Mouse (Mus musculus) urinary bladder, postnatal 25 days (tissue): ENCODE results near the gene Tshz2.

Source experiments
- DNase-seq: peaks from one replicate; pipeline ENCODE4 v3.0.0; 2022; ENCODE audit warnings: low spot score

Tshz2 gene

DNA sequence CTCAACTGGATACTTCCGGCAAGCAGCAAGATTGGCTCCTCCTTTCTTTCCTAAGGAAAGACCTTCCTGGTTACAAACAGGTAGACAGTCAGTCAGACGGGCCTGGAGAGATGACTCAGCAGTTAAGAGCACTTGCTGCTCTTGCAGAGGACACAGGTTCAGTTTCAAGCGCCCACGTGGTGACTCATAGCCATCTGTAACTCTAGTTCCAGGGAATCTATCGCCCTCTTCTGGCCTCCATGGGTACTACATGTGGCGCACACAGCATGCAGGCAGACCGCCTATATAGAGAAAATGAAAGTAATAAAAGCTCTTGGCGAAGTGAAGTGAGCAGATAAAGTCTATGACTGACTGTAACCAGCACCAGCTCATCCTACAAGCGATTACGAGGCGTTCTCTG, 413.1 kb downstream of the Tshz2 start:
- no peak for DNase-seq

DNA sequence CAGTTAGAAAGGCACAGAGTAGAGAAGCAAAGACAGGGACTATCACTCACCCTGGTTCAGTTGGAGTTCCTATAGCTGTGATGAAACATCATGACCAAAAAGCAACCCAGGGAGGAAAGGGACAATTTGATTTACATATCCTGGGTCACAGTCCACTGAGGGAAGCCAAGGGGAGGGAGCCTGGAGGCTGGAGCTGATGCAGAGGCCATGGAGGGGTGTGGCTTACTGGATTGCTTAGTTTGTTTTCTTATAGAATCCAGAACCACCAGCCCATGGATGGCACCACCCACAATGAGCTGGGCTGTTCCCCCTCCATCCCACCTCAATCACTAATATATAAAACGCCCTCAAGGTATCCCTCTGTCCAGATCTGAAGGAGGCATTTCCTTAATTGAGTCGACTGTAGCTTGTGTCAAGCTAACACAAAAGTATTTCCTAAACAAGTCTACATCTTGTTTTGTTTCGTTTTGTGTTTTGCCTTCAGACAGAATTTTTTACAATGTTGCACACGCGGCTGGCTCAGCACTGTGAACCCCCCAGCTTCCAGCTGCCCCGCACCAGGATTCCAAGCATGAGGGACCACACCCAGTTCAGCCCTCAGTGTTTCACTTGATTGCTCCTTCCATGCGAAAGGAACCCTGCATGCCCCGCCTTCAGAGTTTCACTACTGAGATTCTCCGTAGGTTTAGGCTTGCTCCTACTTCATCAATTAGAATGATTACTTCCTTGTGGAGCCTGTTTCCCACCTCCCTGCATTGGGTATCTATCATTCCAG, 413.7 kb downstream of the Tshz2 start:
- no peak for DNase-seq

DNA sequence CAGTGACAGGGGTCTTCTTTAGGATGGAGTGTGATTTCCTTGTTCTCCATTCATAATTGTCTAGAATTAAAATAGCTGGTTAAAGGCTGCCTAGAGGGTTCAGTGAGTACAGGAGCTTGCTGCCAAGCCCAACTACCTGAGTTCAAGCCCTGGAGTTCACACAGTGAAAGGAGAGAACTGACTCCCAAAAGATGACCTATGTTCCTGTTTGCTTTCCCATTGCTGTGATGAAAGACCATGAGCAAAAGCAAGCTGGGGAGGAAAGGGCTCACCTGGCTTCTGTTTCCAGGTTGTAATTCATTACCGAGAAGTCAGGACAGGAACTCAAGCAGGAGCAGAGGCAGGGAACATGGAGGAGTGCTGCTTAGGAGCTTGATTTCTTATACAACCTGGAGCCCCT, 416.0 kb downstream of the Tshz2 start:
- DNase-seq: no peak

DNA sequence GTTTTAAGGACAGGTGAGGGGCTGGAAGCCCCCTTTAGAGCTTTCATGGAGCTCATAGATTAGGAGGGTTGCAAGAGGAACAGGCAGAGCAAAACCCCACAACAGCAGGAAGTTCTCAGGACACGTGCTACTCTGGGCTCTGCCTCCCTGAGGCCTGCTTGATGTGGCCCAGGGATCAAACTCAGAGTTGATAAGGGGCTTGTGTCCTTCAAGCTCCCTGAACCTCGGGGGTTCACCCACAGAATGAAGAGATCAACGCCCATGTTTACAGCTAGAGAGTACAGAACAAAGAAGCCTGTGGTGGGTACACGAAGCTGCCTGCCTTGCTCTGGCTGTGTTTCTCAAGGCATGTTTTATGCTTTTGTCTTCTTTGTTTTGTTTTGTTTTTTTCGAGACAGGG, 417.8 kb downstream of the Tshz2 start:
- DNase-seq: no peak

DNA sequence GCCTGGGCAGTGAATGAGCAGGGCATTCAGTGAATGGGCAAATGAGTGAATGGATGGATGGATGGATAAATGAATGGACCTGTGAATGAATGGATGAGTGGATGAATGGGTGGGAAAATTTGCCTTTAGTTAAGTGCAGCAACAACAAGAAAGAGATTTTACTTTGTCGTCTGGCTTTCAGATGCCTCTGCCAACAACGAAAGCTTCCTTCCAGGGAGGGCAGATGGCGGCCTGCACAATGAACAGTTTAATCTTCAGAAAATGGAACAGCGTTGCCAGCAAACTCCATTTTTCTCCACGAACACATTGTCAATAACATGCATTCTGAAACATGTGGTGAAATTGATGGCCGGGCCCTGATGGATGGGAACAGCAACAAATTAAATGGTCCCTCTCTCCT, 418.6 kb downstream of the Tshz2 start:
- DNase-seq: no peak

DNA sequence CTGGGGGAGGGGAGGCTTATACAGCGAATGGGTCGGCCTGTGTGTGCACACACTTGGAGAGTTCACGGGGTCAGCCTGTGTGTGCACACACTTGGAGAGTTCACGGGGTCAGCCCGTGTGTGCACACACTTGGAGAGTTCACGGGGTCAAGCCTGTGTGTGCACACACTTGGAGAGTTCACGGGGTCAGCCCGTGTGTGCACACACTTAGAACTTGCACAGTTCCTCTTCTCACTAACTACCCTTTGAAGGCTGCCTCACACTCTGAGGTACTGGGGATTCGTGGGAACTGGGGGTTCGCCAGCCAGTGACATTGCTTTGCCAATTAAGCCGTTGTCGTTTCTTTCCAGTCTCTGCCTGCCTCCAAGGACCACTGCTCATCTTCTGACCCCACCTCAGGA, 422.1 kb downstream of the Tshz2 start:
- no peak for DNase-seq

DNA sequence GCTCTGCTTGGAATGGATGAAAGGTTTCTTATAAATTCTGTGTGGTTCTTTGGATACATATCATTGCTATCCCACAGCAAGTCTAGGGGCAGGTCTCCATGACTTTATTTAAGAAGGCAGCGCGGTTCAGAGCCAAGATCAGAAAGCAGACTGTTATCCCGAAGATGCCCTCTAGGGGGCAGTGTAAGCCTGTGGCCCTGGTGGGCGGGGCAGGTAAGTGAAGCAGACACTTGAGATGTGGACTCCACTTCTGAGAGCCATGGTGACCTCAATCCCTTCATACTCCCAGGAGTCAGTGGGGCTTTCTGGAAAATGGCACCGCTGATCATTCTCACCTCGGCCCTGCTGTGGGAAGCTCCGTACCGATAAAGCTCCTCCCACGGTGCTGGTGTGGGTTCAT, 422.6 kb downstream of the Tshz2 start:
- peak; percentile 24 for DNase-seq

DNA sequence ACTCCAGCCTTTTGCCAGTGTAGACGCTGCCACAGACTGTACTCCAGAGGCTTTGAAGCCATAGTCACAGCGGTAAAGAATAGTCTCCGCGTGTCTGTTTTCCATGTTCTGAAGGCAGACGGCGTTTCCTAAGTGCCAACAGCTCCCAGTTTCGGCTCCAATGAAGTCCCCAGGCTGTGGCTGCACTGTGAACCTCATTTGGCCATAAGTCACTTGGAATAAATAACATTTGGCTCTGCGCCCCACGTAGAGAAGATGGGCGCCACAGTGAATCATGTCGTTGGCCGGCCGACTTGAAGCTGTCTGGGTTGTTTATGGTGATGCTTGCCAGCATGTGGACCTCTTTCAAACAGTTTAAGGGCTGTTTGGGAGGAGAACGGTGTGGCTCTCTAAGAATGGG, 426.0 kb downstream of the Tshz2 start:
- DNase-seq: no peak

DNA sequence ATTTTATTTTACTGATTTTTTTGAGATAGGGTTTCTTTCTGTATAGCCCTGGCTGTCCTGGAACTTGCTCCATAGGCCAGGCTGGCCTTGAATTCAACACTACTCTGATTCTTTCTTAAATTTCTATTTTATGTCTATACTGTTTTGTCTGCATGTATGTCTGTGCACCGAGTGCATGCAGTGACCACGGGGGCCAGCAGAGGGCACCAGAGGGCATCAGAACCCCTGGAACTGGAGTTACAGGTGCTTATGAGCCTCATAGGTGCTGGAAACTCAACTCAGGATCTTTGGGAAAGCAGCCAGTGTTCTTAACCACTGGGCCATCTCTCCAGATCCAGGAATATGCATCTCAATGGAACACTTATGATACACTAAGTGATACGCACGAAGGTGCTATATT, 427.3 kb downstream of the Tshz2 start:
- DNase-seq: no peak

DNA sequence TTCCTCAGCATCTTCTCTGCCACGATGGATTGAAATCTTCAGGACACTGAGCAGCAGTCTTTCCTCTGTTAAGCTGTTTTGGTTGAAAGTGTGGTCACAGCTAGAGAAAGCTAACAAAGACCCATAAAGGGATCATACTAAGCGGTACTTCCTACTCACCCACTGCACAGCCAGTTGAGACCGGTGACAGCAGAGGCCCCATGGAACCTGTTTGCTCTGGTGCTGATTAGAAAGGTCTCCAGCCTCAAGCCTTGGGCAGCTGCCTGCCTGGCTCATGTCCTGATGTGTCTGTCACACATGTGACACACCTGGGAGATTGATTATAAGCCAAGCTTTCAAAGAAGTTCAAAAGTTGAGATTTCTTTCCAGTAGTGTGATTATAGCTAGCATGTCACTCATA, 429.6 kb downstream of the Tshz2 start:
- no peak for DNase-seq

DNA sequence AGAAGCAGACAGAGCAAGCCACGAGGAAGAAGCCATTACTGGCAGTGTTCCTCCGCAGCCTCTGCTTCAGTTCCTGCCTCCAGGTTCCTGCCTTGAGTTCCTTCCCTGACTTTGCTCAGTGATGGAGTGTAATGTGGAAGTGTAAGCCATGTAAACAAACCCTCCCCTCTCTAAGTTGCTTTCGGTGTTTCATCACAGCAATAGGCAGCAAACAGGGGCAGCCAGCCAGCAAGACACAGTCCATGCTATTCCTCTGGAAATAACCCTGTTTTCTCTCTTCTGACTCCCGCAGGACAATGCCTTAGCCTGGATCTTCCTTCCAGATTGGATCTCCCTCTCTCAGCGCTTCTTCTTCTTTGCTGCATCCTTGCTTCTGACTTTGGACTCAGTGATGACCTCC, 437.2 kb downstream of the Tshz2 start:
- DNase-seq: no peak

DNA sequence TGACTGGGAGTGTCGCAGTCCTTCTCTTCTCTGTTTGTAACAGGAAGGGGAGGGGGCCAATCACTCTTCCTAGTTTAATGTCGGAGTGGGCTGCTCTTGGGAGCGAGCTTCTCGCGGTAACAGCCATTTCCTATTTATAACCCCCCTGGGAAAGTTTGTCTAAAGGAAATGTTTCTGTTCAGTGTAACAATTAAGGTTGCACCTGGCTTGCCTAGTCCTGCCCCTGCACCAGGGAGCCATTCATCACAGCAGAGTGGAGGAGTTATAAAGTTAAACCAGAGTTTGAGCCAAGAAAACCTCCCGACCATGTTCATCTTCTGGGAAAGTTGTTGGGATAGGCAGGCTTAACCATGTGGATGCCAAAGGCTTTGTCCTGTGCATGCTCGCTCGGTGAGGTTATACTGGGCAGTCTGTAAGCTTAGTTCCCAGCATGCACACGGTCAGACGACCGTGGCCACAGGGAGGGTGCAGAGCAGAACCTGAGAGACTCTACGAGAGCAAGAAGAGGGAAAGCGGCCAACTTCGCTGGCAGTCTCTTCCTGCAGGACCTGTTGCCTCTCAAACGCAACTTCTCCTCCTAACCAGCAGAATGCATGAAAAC, 437.9 kb downstream of the Tshz2 start:
- no peak for DNase-seq

DNA sequence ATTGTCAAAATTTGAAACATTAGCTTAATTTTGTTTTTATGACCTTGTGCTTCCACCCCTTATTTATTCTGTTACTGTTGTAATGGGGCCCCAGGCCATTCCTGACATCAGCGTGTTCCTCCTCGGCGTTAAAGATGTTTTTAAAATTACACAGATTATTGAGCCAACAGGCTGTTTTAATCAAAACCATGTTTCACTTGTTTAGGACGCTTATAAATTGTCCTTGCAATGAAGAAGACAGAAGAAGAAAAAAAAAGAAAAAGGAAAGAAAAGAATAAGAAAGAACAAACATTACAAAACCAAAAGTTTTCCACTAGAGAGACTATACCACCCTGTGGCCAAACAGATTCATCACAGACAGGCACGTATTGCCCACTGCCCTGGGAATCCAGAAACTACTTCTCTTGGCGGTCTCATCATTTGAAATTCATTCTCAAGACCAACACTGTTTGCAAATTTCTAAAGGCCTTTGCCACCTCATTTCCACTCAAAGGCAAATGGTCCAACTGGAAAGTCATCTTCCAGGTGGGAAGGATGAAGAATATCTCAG, 444.2 kb downstream of the Tshz2 start:
- no peak for DNase-seq

DNA sequence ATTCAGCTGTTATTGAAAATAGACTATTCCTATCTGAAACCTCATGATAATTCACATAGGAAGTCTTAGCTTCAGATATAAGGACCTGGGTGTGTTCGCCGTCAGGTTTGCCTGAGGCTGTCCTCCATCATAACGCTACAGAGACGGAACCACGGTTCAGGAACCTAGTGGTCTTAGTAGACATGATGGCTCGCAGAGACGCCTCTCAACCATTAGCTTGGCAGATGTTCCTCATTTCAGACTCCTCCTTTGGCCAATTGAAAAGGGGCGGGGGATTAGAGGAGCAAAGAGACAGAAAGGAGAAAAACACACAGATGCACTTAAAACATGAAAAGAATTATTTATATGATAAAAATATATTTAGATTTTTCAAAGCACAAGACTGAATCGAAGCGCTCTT, 445.2 kb downstream of the Tshz2 start:
- DNase-seq: no peak

DNA sequence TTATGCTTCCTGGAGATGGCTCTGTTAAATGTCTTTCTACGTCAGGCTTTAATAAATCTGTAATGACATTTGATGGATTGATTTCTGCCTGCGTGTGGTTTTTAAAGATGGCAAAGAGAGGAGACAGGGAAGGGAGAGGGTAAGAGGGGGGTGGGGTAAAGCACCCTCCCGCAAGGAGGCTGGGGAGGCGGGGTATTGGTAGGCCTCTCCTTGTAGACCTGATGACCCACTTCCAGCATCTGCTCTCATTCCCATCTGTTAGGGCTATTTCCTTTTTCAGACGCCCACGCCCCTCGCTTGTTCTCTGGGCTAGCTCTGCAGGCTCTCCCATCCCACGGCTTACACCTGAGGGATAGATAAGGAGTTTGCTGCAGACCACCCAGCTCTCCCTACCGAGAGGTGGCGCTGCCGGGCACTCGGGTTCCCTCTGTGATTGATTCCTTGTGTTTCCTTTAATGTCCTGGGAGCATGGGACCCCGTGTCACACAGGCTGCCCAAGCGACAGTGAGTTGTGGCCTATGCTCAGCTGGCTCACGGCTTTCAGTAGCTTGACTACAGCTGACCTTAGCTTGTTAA, 445.7 kb downstream of the Tshz2 start:
- DNase-seq: no peak

DNA sequence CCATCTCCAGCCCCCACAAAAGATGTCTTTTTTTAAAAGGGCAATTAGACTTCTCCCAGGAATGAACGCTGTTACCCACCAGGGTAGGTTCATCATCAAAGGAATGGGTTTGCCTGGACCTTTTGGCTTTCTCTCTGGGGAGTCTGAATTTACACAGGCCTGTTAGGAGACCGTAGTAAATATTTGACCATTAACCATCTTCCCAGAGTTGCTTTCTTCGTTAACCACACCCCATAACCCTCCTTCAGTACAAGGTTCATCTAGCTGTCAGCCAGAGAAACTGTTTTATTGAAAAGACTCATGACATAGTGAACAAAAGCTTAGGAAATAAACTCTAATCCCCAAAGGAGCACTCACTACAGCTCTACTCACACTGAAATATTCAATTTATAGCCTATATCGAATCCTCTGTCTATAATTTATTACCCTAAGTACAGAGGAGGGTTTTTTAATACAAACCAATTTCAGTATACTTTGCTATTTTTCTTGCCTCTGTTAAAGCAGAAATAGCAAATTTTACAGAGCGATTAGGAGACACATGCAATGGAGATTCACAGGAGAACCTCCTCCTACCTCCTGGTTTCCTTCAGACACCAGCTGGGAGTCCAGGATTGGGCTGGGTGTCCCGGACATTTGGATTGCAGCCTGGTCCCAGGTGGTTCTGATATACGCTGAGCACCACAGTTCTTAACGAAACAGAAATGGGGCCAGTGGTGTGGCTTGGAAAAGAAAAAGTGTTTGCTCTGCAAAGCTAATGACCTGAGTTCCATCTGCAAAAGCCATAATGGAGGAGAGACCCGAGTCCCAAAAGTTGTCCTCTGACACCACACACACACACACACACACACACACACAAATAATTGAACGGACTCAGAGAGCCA, 459.0 kb downstream of the Tshz2 start:
- no peak for DNase-seq

DNA sequence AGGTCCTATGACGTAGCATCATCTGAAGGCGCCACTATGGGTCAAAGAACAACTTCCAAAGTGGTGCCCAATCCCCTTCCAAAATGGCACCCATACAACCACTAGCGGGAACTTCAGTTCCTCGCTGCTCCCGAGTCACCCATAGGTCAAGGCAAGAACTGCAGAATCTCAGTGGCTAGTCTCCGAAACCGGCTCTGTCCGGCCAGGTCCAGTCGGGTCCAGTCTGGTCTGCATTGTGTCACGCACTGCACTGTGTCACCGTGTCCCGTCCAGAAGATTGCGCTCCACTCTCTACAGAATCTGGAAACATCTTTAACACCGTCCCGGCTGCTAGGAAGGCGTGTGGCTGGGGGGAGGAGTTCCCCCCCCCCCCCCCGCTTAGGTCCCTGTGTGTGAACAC, 461.4 kb downstream of the Tshz2 start:
- no peak for DNase-seq

DNA sequence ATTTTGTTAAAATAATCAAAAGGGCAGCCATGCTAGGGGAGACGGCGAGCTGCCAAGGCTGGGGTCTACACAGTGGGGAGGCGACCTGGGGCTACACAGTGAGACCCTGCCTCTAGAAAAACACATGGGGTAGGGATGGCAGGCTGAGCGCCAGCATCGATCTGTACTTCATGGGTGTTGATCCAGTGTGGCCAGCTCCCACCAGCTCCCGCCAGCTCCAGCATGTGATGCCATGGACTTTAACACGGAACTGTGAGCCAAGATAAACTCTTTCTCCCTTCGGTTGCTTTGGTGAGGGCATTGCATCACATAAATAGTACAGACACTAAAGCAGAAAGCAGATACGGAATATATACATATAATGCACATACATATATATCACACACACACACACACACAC, 462.1 kb downstream of the Tshz2 start:
- DNase-seq: no peak

DNA sequence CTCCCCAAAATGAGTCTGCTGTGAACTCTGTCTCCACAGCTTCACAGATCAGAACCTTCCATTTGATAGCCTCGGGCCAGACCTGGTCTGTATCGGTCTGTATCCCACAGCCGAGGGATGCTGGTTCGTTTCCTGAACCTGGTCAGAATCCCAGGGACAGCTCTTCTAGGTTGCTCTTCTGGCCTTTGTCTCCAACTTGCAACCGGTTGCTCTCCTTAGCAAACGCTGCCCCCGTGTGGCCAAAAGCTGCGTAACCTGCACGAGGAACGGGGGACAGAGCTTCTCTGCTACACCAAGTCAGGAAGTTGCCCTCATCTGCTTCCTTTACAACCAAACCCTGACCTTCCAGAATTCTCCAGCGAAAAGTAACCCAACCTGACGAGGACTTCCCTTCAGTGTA, 468.3 kb downstream of the Tshz2 start:
- peak; percentile 96 for DNase-seq

DNA sequence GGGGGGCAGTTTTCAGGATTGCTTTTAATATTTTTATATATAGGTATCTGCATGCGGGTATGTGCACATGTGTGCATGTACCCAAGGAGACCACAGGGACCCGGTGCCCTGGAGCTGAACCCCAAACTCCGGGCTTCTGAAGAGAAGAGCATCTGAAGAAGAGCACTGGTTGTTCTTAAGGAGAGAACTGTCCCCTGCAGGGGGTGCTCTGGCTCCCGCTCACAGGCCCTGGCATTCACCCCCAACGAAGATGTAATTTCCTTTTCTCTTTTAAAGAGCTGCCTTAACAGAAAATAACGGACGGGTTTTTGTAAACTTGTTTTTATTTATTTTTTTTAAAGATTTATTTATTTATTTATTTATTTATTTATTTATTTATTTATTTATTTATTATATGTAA, 469.1 kb downstream of the Tshz2 start:
- DNase-seq: no peak

DNA sequence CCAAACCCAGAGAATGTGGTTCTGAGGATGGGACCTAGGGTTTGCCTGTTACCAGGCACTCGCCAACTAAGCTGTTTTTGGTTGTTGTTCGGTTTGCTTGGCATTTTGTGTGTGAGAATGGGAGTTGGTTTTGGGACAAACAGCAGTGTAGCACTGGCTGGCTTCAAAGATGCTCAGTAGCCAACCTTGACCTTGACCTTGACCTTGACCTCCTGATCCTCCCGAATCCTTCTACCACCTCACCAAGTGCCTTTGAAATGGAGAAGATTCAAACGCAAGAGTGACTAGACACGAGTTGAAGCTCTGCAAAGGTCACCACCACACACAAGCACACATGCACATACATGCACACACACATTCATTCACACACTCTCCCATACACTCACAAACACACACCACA, 470.5 kb downstream of the Tshz2 start:
- no peak for DNase-seq

DNA sequence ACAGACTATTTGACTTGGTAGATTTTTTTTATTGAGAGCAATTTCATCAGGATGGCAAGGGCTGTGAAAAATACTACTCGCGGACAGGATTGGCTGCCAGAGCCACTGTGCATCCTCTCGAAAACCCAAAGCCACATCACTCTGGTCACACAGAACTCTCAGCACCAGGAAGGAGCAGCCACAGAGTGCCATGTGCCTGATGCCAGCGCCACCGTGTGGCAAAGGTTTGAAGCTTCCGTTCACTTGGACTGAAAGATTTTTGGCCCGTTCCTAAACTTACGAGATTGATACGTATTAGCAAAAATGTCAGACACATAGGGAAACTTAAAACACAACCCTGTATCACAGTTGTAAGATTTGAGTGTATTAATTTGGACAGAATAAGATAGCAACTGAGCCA, 471.0 kb downstream of the Tshz2 start:
- DNase-seq: peak; percentile 58

DNA sequence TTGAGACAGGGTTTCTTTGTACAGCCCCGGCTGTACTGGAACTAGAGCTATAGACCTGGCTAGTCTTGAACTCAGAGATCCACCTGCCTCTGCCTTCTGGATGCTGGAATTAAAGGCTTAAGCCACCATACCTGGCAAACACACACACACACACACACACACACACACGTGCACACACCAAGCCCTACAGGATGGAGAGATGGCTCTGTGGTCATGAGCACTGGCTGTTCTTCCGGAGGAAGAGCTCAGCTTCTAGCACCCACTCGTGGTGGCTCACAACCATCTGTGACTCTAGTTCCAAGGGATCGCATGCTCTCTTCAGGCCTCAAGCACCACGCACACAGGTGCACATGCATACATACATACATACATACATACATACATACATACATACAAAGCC, 471.6 kb downstream of the Tshz2 start:
- DNase-seq: no peak
